In the genomic region with DNA sequence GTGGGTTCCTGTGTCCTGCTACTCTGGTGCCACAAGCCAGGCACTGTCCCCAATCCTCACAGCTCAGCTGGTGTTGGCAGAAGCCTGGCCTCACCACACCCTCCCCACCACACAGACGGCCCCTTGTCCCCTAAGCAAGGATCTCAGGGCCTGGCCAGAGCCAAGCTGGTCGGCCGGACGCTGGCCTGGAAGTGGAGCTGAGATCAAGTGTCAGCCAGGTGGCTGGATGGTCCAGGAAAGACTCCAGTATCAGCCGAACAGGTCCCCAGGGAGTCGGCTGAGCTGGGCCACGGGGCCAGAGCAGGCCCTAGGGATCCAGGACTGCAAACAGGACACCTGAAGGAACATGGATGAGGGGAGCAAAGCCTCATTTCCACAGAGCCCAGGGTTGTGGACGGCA, we compare ENCODE assay signal across 33 mouse cellular contexts. TPM values are rescaled to one million over a fixed set of nuclear protein-coding genes. Genes with fewer than 3 reads are reported as not detected.
DNase-seq lines count a peak whose midpoint lies in the region; ATAC-seq and TF ChIP-seq lines count a peak whose summit lies in the region.
"Had no signal": no experiment of that assay in that cellular context is flagged by ENCODE, and none has a peak within 500 bp of the region (broad histone marks: within the 10 kb centered on the region; RNA-seq: fewer than 3 reads in every experiment).

Odf3l2 (minus strand) TSS at position 28 of the 400 bp plus-strand sequence.

- WGBS in hindbrain, embryonic 13.5 days = 76% methylated on average over 8 of the region's 8 CpGs
- WGBS in hindbrain, embryonic 10.5 days = 65% methylated on average over 8 of the region's 8 CpGs
- 71% methylated on average over 8 of the region's 8 CpGs for WGBS in midbrain, embryonic 11.5 days
- 77% methylated on average over 8 of the region's 8 CpGs for WGBS in midbrain, embryonic 10.5 days
- WGBS in forebrain, embryonic 15.5 days = 80% methylated on average over 8 of the region's 8 CpGs
- 52% methylated on average over 8 of the region's 8 CpGs for WGBS in kidney, adult 2 months

- no peaks in the 10 kb centered on the region for H3K36me3 ChIP-seq in hindbrain, embryonic 13.5 days
- H3K36me3 ChIP-seq in hindbrain, embryonic 10.5 days = no peaks in the 10 kb centered on the region
- H3K36me3 ChIP-seq in midbrain, embryonic 11.5 days (ENCODE audit: control insufficient read depth, insufficient read depth, low read length) = no peaks in the 10 kb centered on the region
- no peaks in the 10 kb centered on the region for H3K36me3 ChIP-seq in midbrain, embryonic 10.5 days
- H3K36me3 ChIP-seq in forebrain, embryonic 15.5 days = no peaks in the 10 kb centered on the region
- H3K36me3 ChIP-seq in kidney, adult 2 months (ENCODE audit: control insufficient read depth, insufficient read depth, low read length) = no peaks in the 10 kb centered on the region
- H3K36me3 ChIP-seq: heart, embryonic 13.5 days; midbrain, embryonic 15.5 days; neural tube, embryonic 15.5 days; stomach, embryonic 15.5 days had no signal

- intact Hi-C loops in gastrocnemius, postnatal 36 days (cut with DNase I) = no loop called here

- no peak within 1 kb of the TSS for H3K4me2 ChIP-seq in hindbrain, embryonic 13.5 days
- H3K4me2 ChIP-seq in midbrain, embryonic 11.5 days = no peak within 1 kb of the TSS
- no peak within 1 kb of the TSS for H3K4me2 ChIP-seq in forebrain, embryonic 15.5 days (replicated peaks)
- H3K4me2 ChIP-seq: heart, embryonic 13.5 days; midbrain, embryonic 15.5 days; neural tube, embryonic 15.5 days; stomach, embryonic 15.5 days had no signal

- H3K9ac ChIP-seq in hindbrain, embryonic 13.5 days = 0 out of 2 replicates have a peak within 1 kb of the TSS, but pooled peaks have one; percentile 13
- H3K9ac ChIP-seq in midbrain, embryonic 11.5 days (ENCODE audit: low read length) = no peak within 1 kb of the TSS
- no peak within 1 kb of the TSS for H3K9ac ChIP-seq in forebrain, embryonic 15.5 days (replicated peaks)
- H3K9ac ChIP-seq: heart, embryonic 13.5 days; liver, embryonic 14.5 days; midbrain, embryonic 15.5 days; neural tube, embryonic 15.5 days; stomach, embryonic 15.5 days had no signal

- no peak for ATAC-seq in hindbrain, embryonic 13.5 days (ENCODE audit: low FRiP score)
- 0 out of 2 replicates have a peak, but pooled peaks have one; percentile 28 for ATAC-seq in midbrain, embryonic 11.5 days (ENCODE audit: low FRiP score)
- no peak for ATAC-seq in forebrain, embryonic 15.5 days (replicated peaks)
- ATAC-seq: forebrain, embryonic 14.5 days; hindbrain, postnatal 0 days; intestine, postnatal 0 days; midbrain, embryonic 15.5 days had no signal

- no peak for TF ChIP-seq CTCF in kidney, adult 2 months (conservative IDR thresholded peaks at IDR 0.05; ENCODE audit: insufficient read depth, insufficient read length, low read depth, low read length)

- H3K27me3 ChIP-seq in hindbrain, embryonic 13.5 days = no peaks in the 10 kb centered on the region
- no peaks in the 10 kb centered on the region for H3K27me3 ChIP-seq in hindbrain, embryonic 10.5 days (ENCODE audit: insufficient read depth, poor library complexity, severe bottlenecking)
- no peaks in the 10 kb centered on the region for H3K27me3 ChIP-seq in midbrain, embryonic 11.5 days (ENCODE audit: control insufficient read depth, insufficient read depth, low read length)
- peaks cover 1% of the 10 kb centered on the region for H3K27me3 ChIP-seq in midbrain, embryonic 10.5 days (ENCODE audit: low read depth, poor library complexity, severe bottlenecking)
- H3K27me3 ChIP-seq in forebrain, embryonic 15.5 days = no peaks in the 10 kb centered on the region
- H3K27me3 ChIP-seq in kidney, adult 2 months (replicated peaks; ENCODE audit: control insufficient read depth, insufficient read depth, low read length) = no peaks in the 10 kb centered on the region
- H3K27me3 ChIP-seq: midbrain, embryonic 15.5 days; neural tube, embryonic 15.5 days; stomach, embryonic 15.5 days had no signal

- no peak within 1 kb of the TSS for H3K27ac ChIP-seq in hindbrain, embryonic 13.5 days
- no peak within 1 kb of the TSS for H3K27ac ChIP-seq in hindbrain, embryonic 10.5 days
- H3K27ac ChIP-seq in midbrain, embryonic 11.5 days (ENCODE audit: low read depth, low read length) = no peak within 1 kb of the TSS
- H3K27ac ChIP-seq in midbrain, embryonic 10.5 days (replicated peaks) = no peak within 1 kb of the TSS; the same call in 1 of the 2 replicates
- H3K27ac ChIP-seq in forebrain, embryonic 15.5 days (replicated peaks) = no peak within 1 kb of the TSS
- no peak within 1 kb of the TSS for H3K27ac ChIP-seq in kidney, adult 2 months (ENCODE audit: insufficient read depth, low read depth, low read length)
- H3K27ac ChIP-seq: heart, embryonic 13.5 days; hindbrain, postnatal 0 days; layer of hippocampus, adult 2 months; liver, embryonic 14.5 days; macrophage; midbrain, embryonic 15.5 days; neural tube, embryonic 15.5 days; stomach, embryonic 15.5 days had no signal

- no peaks in the 10 kb centered on the region for H3K9me3 ChIP-seq in hindbrain, embryonic 13.5 days
- H3K9me3 ChIP-seq in hindbrain, embryonic 10.5 days = no peaks in the 10 kb centered on the region
- H3K9me3 ChIP-seq in midbrain, embryonic 11.5 days (ENCODE audit: control insufficient read depth, low read length) = no peaks in the 10 kb centered on the region
- no peaks in the 10 kb centered on the region for H3K9me3 ChIP-seq in midbrain, embryonic 10.5 days (replicated peaks)
- H3K9me3 ChIP-seq in forebrain, embryonic 15.5 days = no peaks in the 10 kb centered on the region
- H3K9me3 ChIP-seq: heart, embryonic 13.5 days; midbrain, embryonic 15.5 days; neural tube, embryonic 15.5 days; stomach, embryonic 15.5 days had no signal

- TF ChIP-seq POLR2A in kidney, adult 2 months (IDR thresholded peaks at IDR 0.05; ENCODE audit: low read depth, low read length) = no peak

- H3K4me1 ChIP-seq in hindbrain, embryonic 13.5 days (replicated peaks) = no peaks in the 10 kb centered on the region
- peaks cover 13% of the 10 kb centered on the region for H3K4me1 ChIP-seq in hindbrain, embryonic 10.5 days (replicated peaks)
- H3K4me1 ChIP-seq in midbrain, embryonic 11.5 days (ENCODE audit: control insufficient read depth, insufficient read depth, low read length) = no peaks in the 10 kb centered on the region
- no peaks in the 10 kb centered on the region for H3K4me1 ChIP-seq in midbrain, embryonic 10.5 days
- H3K4me1 ChIP-seq in forebrain, embryonic 15.5 days = no peaks in the 10 kb centered on the region
- no peaks in the 10 kb centered on the region for H3K4me1 ChIP-seq in kidney, adult 2 months (ENCODE audit: control insufficient read depth, insufficient read depth, low read length)
- H3K4me1 ChIP-seq: heart, embryonic 13.5 days; midbrain, embryonic 15.5 days; neural tube, embryonic 15.5 days; stomach, embryonic 15.5 days had no signal

- H3K4me3 ChIP-seq in hindbrain, embryonic 13.5 days = no peak within 1 kb of the TSS
- H3K4me3 ChIP-seq in hindbrain, embryonic 10.5 days = no peak within 1 kb of the TSS
- no peak within 1 kb of the TSS for H3K4me3 ChIP-seq in midbrain, embryonic 11.5 days (ENCODE audit: low read depth, low read length)
- H3K4me3 ChIP-seq in midbrain, embryonic 10.5 days = no peak within 1 kb of the TSS
- H3K4me3 ChIP-seq in forebrain, embryonic 15.5 days = no peak within 1 kb of the TSS
- H3K4me3 ChIP-seq in kidney, adult 2 months (ENCODE audit: insufficient read depth, low read depth, low read length) = no peak within 1 kb of the TSS
- H3K4me3 ChIP-seq: heart, embryonic 13.5 days; layer of hippocampus, adult 2 months; midbrain, embryonic 15.5 days; neural tube, embryonic 15.5 days; stomach, embryonic 15.5 days had no signal

- DNase-seq in hindbrain, embryonic 10.5 days (ENCODE audit: low spot score) = no peak
- DNase-seq in midbrain, embryonic 11.5 days (ENCODE audit: low spot score, missing footprints) = no peak
- DNase-seq in midbrain, embryonic 10.5 days (ENCODE audit: low spot score) = no peak
- peak; percentile 53 to 72 for DNase-seq in gastrocnemius, postnatal 36 days
- no peak for DNase-seq in kidney, adult 2 months
- DNase-seq: adrenal gland, postnatal 25 days; cerebellum, adult 18-20 months; cerebellum, postnatal 14 days; heart, postnatal 10 days; kidney, postnatal 36 days; liver; lung, adult 2 months; lung, postnatal 10 days; retina, postnatal 1 day; right cerebral cortex, postnatal 14 days had no signal

RNA-seq across cellular contexts. Expression of gene Odf3l2, which starts in this region (rescaled TPM):
- not detected in 2 replicates for polyA plus RNA-seq in hindbrain, embryonic 13.5 days (2015; fragmentation: Nextera tagmentation; extraction: Ambion mirVana)
- polyA plus RNA-seq in hindbrain, embryonic 10.5 days (2016; fragmentation: Nextera tagmentation; extraction: Ambion mirVana) = not detected in 2 replicates
- polyA plus RNA-seq in midbrain, embryonic 11.5 days (2014; fragmentation: Nextera tagmentation; extraction: Ambion mirVana) = not detected in 2 replicates
- polyA plus RNA-seq in midbrain, embryonic 10.5 days (2016; fragmentation: Nextera tagmentation; extraction: Ambion mirVana) = not detected in 2 replicates
- total RNA-seq in gastrocnemius, postnatal 36 days (2021) = 10 to 100 TPM; 55.1 to 58.1 TPM
- 0.32 TPM in 1 of 2 replicates, not detected in the other for polyA plus RNA-seq in forebrain, embryonic 15.5 days (2015; fragmentation: Nextera tagmentation; extraction: Ambion mirVana)
- 0.17 TPM in 1 of 2 replicates, not detected in the other for polyA plus RNA-seq in kidney, adult 2 months (2012; rRNA removed)
- total RNA-seq: adrenal gland, postnatal 25 days; heart, adult 8-10 months; heart, postnatal 10 days; hematopoietic stem cell, adult 5-6 weeks; megakaryocyte-erythroid progenitor cell, adult 5-6 weeks had no signal
- polyA plus RNA-seq: embryonic facial prominence, embryonic 11.5 days; gonadal fat pad, adult 2 months; heart, embryonic 13.5 days; intestine, postnatal 0 days; kidney, embryonic 14.5 days; liver, embryonic 14.5 days; lung, adult 2 months; macrophage; stomach, embryonic 15.5 days had no signal

Comparison
In these comparisons a context has a peak if more than half of its experiments do, and no peak if none do; other contexts are left out.
1. Peak in ATAC-seq in midbrain, embryonic 11.5 days; RNA of the gene not detected or under 1 TPM.
2. DNase-seq: peak in gastrocnemius, postnatal 36 days (2 of 2); none in hindbrain, embryonic 10.5 days (single experiment), midbrain, embryonic 11.5 days (single experiment), midbrain, embryonic 10.5 days (single experiment) and kidney, adult 2 months (single experiment).